Mouse (Mus musculus) urinary bladder, postnatal 14 days (tissue): ENCODE measurements around the gene Catsper4.
A peak's percentile ranks its signal among the peaks of the same experiment; 100 is the strongest.
"Not testable (repeated sequence)": the region's sequence is repeated elsewhere in the genome, so short reads cannot be mapped to it uniquely, and the experiment has no call there.

Experiments
- DNase-seq: peaks from one replicate; pipeline ENCODE4 v3.0.0; 2021; ENCODE audit warnings: low spot score

The Catsper4 gene

GRCm38 (mm10) chr4:134227194-134227593 lies at the start of gene Catsper4:
Catsper4 (minus strand) TSS chr4:134227383.
- no peak for DNase-seq

GRCm38 (mm10) chr4:134273417-134274345 lies 46.5 kb upstream of the Catsper4 start:
- DNase-seq, result peak; percentile 48

DNA sequence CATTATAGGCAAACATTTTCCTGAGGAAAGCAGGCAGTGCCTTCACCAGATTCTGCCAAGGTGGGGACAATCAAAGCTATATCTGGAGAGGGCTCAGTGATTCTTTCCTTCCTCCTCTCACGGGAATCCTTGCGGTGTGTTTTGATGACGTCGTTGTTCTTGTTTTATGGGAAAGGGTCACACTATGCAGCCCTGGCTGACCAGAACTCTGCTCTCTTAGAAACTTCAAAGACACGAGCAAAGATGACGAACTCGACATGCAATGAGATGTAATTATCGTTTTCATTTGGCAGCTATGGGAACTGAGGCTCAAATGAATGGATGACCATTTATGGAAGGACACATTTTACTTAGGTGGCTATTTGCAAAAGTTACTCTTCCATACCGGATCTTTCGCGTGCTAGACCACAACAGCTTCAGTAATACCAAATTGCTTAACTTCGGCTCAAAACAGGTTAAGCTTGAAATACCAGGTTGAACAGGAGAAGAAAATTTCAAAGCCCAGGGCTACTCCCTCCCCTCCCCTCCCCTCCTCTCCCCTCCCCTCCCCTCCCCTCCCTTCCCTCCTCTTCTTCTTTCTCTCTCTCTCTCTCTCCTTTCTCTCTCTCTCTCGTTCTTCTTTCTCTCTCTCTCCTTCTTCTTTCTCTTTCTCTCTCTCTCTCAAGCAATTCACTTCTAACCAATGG lies 45.7 kb upstream of the Catsper4 start:
- no peak for DNase-seq

- no peak for DNase-seq
Observed at GRCm38 (mm10) chr4:134271979-134272378, 44.8 kb upstream of the Catsper4 start.

GRCm38 (mm10) chr4:134269622-134270021 lies 42.4 kb upstream of the Catsper4 start:
- not testable (repeated sequence) for DNase-seq

GRCm38 (mm10) chr4:134268102-134268655 lies 41.0 kb upstream of the Catsper4 start:
- DNase-seq, result no peak

GRCm38 (mm10) chr4:134265860-134266585 lies 38.8 kb upstream of the Catsper4 start:
- no peak for DNase-seq

GRCm38 (mm10) chr4:134263191-134263590 lies 36.0 kb upstream of the Catsper4 start:
- DNase-seq, result peak; percentile 77

- no peak for DNase-seq
Observed at GRCm38 (mm10) chr4:134258354-134258753, 31.2 kb upstream of the Catsper4 start.

DNA sequence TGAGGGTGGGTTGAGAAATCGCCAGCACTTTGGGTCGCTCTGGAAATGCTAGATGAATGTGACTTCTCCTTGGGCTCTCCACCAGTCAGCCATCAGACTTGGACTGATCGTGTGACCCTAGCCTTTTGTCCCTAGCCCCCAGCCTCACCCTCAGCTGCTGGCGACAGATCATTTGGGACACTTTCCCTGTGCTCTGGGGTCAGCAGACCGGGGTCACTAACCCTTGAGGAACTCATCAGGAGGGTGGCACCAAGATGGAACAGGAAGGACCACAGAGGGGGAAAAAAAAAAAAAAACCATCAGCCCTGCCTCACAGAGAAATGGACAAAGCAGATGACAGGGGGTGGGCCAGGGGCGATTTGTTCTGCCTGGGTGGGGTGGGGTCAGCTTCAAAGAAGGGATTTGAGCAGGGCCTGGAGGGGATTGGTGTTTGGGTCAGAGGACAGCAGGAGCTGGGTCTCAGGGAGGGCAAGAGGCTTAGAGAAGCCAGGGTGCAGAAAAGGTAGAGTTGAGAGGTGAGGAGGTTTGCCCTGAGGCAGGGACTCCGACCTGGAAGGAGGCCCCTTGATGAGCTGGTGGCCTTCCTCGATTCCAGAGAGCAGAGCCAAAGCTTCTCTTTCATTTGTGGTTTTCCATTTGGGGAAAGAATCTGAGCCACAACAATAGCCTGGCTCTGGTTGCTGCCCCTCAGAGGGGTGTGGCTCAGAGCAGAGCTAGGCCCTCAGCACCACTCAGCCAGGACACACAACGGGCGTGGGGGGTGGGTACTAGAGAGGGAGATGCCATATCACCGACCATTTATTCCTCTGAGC lies 30.2 kb upstream of the Catsper4 start:
- DNase-seq, result no peak

- DNase-seq, result no peak
Observed at GRCm38 (mm10) chr4:134256407-134257197, 29.4 kb upstream of the Catsper4 start.

- DNase-seq, result no peak
Observed at GRCm38 (mm10) chr4:134255854-134256253, 28.7 kb upstream of the Catsper4 start.

DNA sequence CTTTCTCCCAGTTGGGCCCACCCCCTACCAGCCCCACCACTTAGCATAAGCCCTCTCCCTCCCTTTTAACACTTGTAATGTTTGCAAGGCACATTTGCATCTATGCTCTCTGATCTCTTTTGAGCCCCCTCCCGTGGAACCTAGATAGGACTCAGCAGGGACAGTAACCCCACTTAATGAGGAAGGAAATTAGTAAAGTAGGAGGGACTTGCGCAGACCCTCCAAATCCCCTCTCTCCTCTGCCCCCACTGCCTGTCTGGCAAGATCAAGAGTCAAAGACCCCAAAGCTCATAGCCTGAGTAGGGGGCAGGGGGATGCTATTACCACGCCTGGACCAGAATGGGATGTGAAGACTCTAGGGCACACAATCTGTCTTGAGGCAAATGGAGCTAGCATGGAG lies 27.7 kb upstream of the Catsper4 start:
- no peak for DNase-seq

GRCm38 (mm10) chr4:134253722-134254324 lies 26.6 kb upstream of the Catsper4 start, which contains the start of gene Grrp1:
Grrp1 (minus strand) TSS chr4:134254106.
- DNase-seq, result no peak

GRCm38 (mm10) chr4:134252911-134253721 lies 25.9 kb upstream of the Catsper4 start:
- DNase-seq, result no peak

DNA sequence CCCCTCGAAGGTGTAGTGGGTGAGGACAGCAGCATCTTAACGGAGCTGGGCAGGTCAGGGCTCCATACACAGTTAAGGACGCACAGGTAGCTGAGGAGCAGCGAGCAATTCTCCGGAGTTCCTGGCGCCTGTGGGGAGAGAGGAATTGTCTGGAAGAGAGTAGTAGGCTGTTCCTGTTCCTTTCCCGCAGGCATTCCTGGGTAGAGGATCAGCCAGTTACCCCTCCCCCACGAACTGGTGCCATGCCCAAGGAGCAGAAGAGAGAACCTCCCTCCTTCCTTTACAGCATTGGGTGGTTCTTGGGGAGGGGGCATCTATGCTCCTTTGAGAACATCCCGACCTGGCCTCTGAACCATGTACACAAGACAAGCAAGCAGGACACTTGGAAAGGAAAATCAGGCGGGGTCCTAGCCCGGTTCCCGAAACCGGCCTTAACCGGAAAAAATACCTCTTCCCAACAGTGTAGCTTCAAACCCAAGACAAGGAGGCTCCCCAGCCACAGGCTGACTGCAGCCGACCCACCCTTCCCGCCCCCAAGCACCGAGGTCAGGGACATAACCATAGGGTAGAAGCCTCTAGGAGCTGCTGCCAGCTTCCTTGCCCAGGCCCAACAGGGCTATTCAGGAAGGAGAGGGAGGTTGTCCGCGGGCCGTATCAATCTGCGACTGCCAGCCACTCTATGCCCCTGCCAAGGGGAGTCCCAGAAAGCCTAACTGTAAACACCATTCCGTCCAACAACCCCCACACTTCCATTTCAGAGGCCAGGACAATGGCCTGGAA lies 25.1 kb upstream of the Catsper4 start:
- DNase-seq, result no peak

GRCm38 (mm10) chr4:134251241-134252130 lies 24.3 kb upstream of the Catsper4 start:
- no peak for DNase-seq
